Mouse (Mus musculus) limb, embryonic 13.5 days (tissue): ENCODE data around the gene Iah1. TPM values are rescaled to one million over a fixed set of nuclear protein-coding genes. Genes with fewer than 3 reads are reported as not detected.

Experiments used
- ATAC-seq: fragments of 200-750 bp; cut with Nextera tagmentation; 2 replicates; pipeline ENCODE4 v1.8.0; 2017; ENCODE audit warnings: low read depth, moderate number of reproducible peaks, moderate TSS enrichment; ENCODE audit not compliant: low FRiP score
- H3K27ac ChIP-seq: fragments of 300-500 bp; sonication (generic); 2 replicates; pipeline ENCODE4 v1.5.1; 2015; ENCODE audit warnings: inconsistent platforms, mild to moderate bottlenecking, moderate library complexity
- H3K27me3 ChIP-seq: fragments of 300-500 bp; sonication (generic); 2 replicates; pipeline ENCODE4 v1.6.1; 2015; ENCODE audit warnings: mild to moderate bottlenecking, inconsistent platforms
- H3K36me3 ChIP-seq: fragments of 300-500 bp; sonication (generic); 2 replicates; pipeline ENCODE4 v1.6.1; 2015; ENCODE audit warnings: inconsistent platforms, mild to moderate bottlenecking, moderate library complexity
- H3K4me1 ChIP-seq: fragments of 300-500 bp; sonication (generic); 2 replicates; pipeline ENCODE4 v1.6.1; 2015; ENCODE audit warnings: inconsistent platforms
- H3K4me2 ChIP-seq: fragments of 300-500 bp; sonication (generic); replicated peaks from 2 replicates; pipeline ENCODE4 v1.6.1; 2015; ENCODE audit warnings: inconsistent platforms, mild to moderate bottlenecking, moderate library complexity
- H3K4me3 ChIP-seq: fragments of 300-500 bp; sonication (generic); 2 replicates; pipeline ENCODE4 v1.5.1; 2015; ENCODE audit warnings: moderate library complexity, mild to moderate bottlenecking, inconsistent platforms
- H3K9ac ChIP-seq: fragments of 300-500 bp; sonication (generic); 2 replicates; pipeline ENCODE4 v1.6.1; 2015; ENCODE audit warnings: mild to moderate bottlenecking, inconsistent platforms
- H3K9me3 ChIP-seq: fragments of 300-500 bp; sonication (generic); 2 replicates; pipeline ENCODE4 v1.6.1; 2016; ENCODE audit warnings: inconsistent platforms
- WGBS: fragments of 180-500 bp; shearing (Covaris S2); methylation state at CpG from one replicate; pipeline ENCODE4 v1.1.7; 2015; 5-methylcytosine and 5-hydroxymethylcytosine counted together
- polyA plus RNA-seq: library from polyadenylated mRNA; unstranded; fragments of >200 nt; fragmentation: Nextera tagmentation; extraction: Ambion mirVana; gene quantifications from 2 replicates; pipeline ENCODE4 v1.2.1, GENCODE M21; 2015

Gene Iah1
- polyA plus RNA-seq: 58.0 and 61.3 TPM in 2 replicates

DNA sequence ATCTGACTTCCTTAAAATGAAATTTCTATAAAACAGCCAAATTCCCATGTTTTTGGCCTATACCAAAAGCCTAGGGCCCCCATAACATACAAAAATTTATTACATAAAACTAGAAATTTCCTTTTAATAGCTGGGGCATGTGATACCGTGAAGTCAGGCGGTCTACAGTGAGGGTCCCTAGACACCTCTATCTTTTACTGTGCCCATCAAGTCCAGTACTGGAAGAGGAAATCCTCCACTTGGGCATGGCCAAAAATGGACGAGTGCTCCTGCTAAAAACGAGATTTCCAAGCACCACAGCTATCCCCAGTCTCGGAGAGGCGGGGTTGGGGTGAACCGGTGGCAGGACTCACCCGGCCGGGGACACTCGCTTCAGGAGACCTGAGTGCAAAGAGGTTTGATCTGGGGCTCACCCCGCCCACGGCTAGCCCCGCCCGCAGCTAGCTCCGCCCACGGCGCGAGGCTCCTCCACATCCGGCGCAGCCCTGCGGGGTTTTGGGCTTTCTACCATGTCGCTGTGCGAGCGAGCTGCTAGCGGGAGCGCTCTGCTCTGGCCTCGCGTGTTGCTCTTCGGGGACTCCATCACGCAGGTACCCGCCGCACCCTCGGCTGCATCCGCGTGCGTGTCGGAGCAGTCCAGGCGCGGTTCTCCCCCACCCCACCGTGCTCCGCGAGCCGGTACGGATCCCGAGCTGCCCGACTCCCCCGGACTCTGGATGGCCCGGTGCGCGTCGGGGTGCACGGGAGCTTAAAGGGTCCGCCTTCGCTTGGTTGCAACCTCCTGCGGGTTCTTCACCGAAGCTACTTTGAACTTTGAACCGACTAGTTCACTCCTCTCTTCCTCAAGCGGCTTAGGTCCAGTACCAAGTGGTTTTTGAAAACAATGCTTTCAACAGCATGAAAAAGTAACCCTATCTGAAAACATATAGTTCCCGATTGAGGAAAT is at the start of gene Iah1:
TSS of gene Iah1 (plus strand) at position 467 of the 946 bp plus-strand sequence.
- Histone ChIP-seq H3K4me3 (peak within 1 kb of the TSS; percentile 62), H3K27ac (peak within 1 kb of the TSS; percentile 64; the same call in 1 of the 2 replicates), H3K36me3 (peaks cover 68% of the 10 kb centered on the region), H3K4me1 (peaks cover 6% of the 10 kb centered on the region; the same call in 1 of the 2 replicates), H3K9me3 (no peaks in the 10 kb centered on the region), H3K4me2 (peak within 1 kb of the TSS; percentile 69), H3K27me3 (no peaks in the 10 kb centered on the region), H3K9ac (peak within 1 kb of the TSS; percentile 77)
- WGBS: 3% methylated on average over 59 of the region's 59 CpGs
- peak; percentile 93 for ATAC-seq

- no peaks in the 10 kb centered on the region for H3K27me3 ChIP-seq
- 85% methylated on average over 2 of the region's 2 CpGs for WGBS
- peak; percentile 38 for ATAC-seq
- no peak overlapping the region for H3K9ac ChIP-seq
- H3K4me1 ChIP-seq: no peaks in the 10 kb centered on the region
- H3K4me3 ChIP-seq: no peak overlapping the region
- peaks cover 84% of the 10 kb centered on the region for H3K36me3 ChIP-seq
- H3K27ac ChIP-seq: no peak overlapping the region
- no peaks in the 10 kb centered on the region for H3K9me3 ChIP-seq
- no peak overlapping the region for H3K4me2 ChIP-seq
Measured at GRCm38 (mm10) chr12:21266784-21267098, 49.4 kb upstream of the Iah1 start.

- Histone ChIP-seq H3K4me2 (no peak overlapping the region), H3K9ac (no peak overlapping the region), H3K27ac (no peak overlapping the region), H3K36me3 (peaks cover 80% of the 10 kb centered on the region), H3K4me1 (no peaks in the 10 kb centered on the region), H3K4me3 (no peak overlapping the region), H3K9me3 (no peaks in the 10 kb centered on the region), H3K27me3 (no peaks in the 10 kb centered on the region)
- WGBS: 87% methylated on average over 8 of the region's 8 CpGs
- ATAC-seq: no peak
Measured at GRCm38 (mm10) chr12:21268083-21268616, 48.0 kb upstream of the Iah1 start.

DNA sequence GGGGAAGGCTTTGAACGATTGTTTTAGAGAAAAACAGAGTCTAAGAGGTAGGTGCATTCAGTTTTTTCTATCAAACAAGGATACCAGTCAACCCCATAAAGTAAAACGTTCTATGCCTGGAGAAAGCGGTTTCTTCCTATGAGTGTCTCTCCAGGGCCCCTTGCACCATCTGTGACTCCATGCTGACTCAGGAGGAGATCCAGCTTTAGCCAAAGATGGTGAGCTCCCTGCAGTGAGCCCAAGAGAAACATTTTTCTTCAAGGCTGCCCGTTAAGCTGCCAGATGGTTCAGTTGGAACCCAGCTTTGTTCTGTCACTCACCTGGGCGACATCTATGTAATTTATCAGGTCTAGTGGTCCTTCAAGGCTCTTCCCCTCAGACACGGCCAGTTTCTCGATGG is 41.7 kb upstream of the Iah1 start:
- Histone ChIP-seq H3K4me3 (no peak overlapping the region), H3K27me3 (no peaks in the 10 kb centered on the region), H3K9me3 (no peaks in the 10 kb centered on the region), H3K36me3 (peaks cover 60% of the 10 kb centered on the region), H3K9ac (no peak overlapping the region), H3K4me2 (no peak overlapping the region), H3K4me1 (no peaks in the 10 kb centered on the region), H3K27ac (no peak overlapping the region)
- no peak for ATAC-seq
- WGBS: 82% methylated on average over 7 of the region's 7 CpGs

GRCm38 (mm10) chr12:21277352-21277864 is 38.8 kb upstream of the Iah1 start:
- Histone ChIP-seq H3K27me3 (no peaks in the 10 kb centered on the region), H3K9me3 (no peaks in the 10 kb centered on the region), H3K27ac (no peak overlapping the region), H3K4me1 (no peaks in the 10 kb centered on the region), H3K4me3 (no peak overlapping the region), H3K4me2 (no peak overlapping the region), H3K9ac (no peak overlapping the region), H3K36me3 (peaks cover 32% of the 10 kb centered on the region)
- no peak for ATAC-seq
- WGBS: 63% methylated on average over 1 of the region's 1 CpGs

- peak within 1 kb of the TSS; percentile 95 for H3K27ac ChIP-seq
- peaks cover 17% of the 10 kb centered on the region for H3K4me1 ChIP-seq
- H3K4me2 ChIP-seq: peak within 1 kb of the TSS; percentile 82
- no peaks in the 10 kb centered on the region for H3K27me3 ChIP-seq
- H3K4me3 ChIP-seq: peak within 1 kb of the TSS; percentile 84
- no peak for ATAC-seq
- H3K9me3 ChIP-seq: no peaks in the 10 kb centered on the region
- peaks cover 7% of the 10 kb centered on the region; the same call in 1 of the 2 replicates for H3K36me3 ChIP-seq
- H3K9ac ChIP-seq: peak within 1 kb of the TSS; percentile 89
- 56% methylated on average over 11 of the region's 11 CpGs for WGBS
Measured at GRCm38 (mm10) chr12:21284761-21285441, 31.3 kb upstream of the Iah1 start, which contains the start of gene Cpsf3. Gene Cpsf3 (plus strand): TSS chr12:21285391.

GRCm38 (mm10) chr12:21285508-21286242 is 30.5 kb upstream of the Iah1 start:
- ATAC-seq: peak; percentile 84
- under 1% methylated on average over 47 of the region's 47 CpGs for WGBS

DNA sequence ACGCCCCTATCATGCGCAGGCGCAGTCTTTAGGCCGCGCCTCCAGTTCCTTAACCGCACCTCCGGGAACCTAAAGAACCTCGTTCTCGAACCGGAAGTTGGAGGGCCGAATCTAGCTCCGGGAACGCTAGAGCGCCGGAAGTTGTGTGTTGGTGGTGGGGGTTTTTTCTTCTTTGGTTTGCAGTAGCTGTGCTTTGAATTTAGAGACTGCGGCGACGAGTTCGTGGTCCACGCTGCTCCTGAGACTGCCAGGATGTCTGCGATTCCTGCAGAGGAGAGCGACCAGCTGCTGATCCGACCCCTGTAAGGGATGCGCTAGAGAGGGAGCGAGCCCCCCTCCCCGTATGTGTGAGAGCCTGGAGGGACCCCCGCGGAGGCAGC is 30.0 kb upstream of the Iah1 start, which contains the start of gene Itgb1bp1:
TSS of gene Itgb1bp1 (minus strand) at position 42 of the 380 bp plus-strand sequence.
- under 1% methylated on average over 28 of the region's 28 CpGs for WGBS
- H3K27ac ChIP-seq: peak within 1 kb of the TSS; percentile 95

More at GRCm38 (mm10) chr12:21285508-21286242, 30.5 kb upstream of the Iah1 start:
- Histone ChIP-seq H3K36me3 (peaks cover 15% of the 10 kb centered on the region), H3K27me3 (no peaks in the 10 kb centered on the region), H3K4me3 (peak overlapping the region; percentile 84), H3K9ac (peak overlapping the region; percentile 85), H3K4me2 (peak overlapping the region; percentile 82), H3K27ac (peak overlapping the region; percentile 71; the same call in 1 of the 2 replicates), H3K9me3 (no peaks in the 10 kb centered on the region), H3K4me1 (peaks cover 17% of the 10 kb centered on the region)

GRCm38 (mm10) chr12:21286712-21287650 is 29.2 kb upstream of the Iah1 start:
- ATAC-seq: peak; percentile 10; the same call in 1 of the 2 replicates
- H3K9me3 ChIP-seq: no peaks in the 10 kb centered on the region
- peak overlapping the region; percentile 95 for H3K27ac ChIP-seq
- H3K4me1 ChIP-seq: peaks cover 17% of the 10 kb centered on the region
- WGBS: 34% methylated on average over 18 of the region's 18 CpGs
- peak overlapping the region; percentile 82 for H3K4me2 ChIP-seq
- peaks cover 27% of the 10 kb centered on the region for H3K36me3 ChIP-seq
- peak overlapping the region; percentile 89 for H3K9ac ChIP-seq
- peak overlapping the region; percentile 84 for H3K4me3 ChIP-seq
- H3K27me3 ChIP-seq: no peaks in the 10 kb centered on the region

More for the DNA sequence above, 30.0 kb upstream of the Iah1 start, which contains the start of gene Itgb1bp1:
- peak within 1 kb of the TSS; percentile 89 for H3K9ac ChIP-seq
- peaks cover 17% of the 10 kb centered on the region for H3K4me1 ChIP-seq
- H3K4me3 ChIP-seq: peak within 1 kb of the TSS; percentile 84
- peak within 1 kb of the TSS; percentile 82 for H3K4me2 ChIP-seq
- ATAC-seq: peak; percentile 97
- H3K9me3 ChIP-seq: no peaks in the 10 kb centered on the region
- no peaks in the 10 kb centered on the region for H3K27me3 ChIP-seq
- H3K36me3 ChIP-seq: peaks cover 20% of the 10 kb centered on the region

DNA sequence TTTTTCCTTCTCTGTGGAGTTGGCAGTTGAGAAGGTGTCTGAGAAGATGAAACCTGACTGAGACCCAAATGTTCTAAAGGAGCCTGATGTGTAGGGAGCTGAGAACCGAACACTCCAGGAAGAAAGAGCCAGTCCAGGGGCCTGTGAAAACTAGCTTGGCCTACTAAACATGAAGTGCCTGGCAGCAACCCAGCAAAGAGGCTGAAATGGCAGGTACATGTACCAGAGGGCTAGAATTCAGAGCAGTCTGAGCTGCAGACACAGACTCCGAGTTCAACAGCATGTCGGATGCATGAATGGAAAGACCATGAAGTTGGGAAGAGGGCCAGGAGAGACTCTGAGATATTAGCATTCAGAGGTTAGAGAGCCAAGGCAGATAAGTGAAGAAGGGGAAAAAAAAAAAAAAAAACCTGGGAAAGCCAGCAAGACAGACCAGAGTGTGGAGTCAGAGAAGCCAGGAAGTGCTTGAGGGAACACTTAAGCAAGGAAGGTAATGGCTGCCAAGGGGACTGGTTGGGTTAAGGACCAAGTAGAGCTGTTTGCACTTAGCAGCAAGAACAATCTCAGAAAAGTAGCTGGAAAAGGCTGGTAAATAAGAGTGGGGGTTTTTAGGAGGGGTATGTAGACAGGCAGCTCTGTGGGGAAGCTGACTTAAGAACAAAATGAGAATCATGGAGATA is 27.3 kb upstream of the Iah1 start:
- Histone ChIP-seq H3K9me3 (no peaks in the 10 kb centered on the region), H3K36me3 (peaks cover 46% of the 10 kb centered on the region), H3K4me3 (no peak overlapping the region), H3K27ac (no peak overlapping the region), H3K9ac (no peak overlapping the region), H3K4me2 (no peak overlapping the region), H3K4me1 (peaks cover 17% of the 10 kb centered on the region), H3K27me3 (no peaks in the 10 kb centered on the region)
- no peak for ATAC-seq
- WGBS: 90% methylated on average over 3 of the region's 3 CpGs
